Mouse (Mus musculus): ENCODE measurements around the gene Gdf15.

DNA sequence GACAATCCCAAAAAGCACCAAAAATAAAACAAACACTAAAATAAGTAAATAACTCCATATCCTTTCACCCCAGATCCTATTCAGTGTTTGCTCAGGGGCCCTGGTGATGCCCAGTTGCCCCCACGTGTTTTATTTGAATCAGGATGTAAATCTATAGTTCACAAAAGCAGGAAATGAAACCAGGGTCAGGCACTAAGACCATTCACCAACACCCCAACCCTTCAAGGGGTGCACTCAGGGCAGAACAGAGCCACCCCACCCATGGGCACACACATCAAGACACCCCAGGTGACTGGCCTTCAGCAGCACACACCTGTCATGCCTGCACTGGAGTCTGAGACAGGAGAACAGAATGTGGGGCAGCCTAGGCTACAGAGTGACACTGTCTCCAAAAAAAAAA, 21.9 kb upstream of the Gdf15 start:
- TF ChIP-seq EP300 (IDR thresholded peaks at IDR 0.05; ENCODE audit: low read depth): no peak
- TF ChIP-seq CTCF (IDR thresholded peaks at IDR 0.05; ENCODE audit: low read depth): no peak
